Mouse (Mus musculus) hindbrain, embryonic 13.5 days (tissue): ENCODE data around the gene Slc44a1. TPM values are rescaled to one million over a fixed set of nuclear protein-coding genes. Genes with fewer than 3 reads are reported as not detected.

ENCODE experiments used
- ATAC-seq: fragments of 200-750 bp; cut with Nextera tagmentation; 2 replicates; pipeline ENCODE4 v1.8.0; 2017; ENCODE audit warnings: moderate TSS enrichment; ENCODE audit not compliant: low FRiP score
- H3K27ac ChIP-seq: fragments of 300-500 bp; sonication (generic); 2 replicates; pipeline ENCODE4 v1.5.1; 2015; ENCODE audit warnings: inconsistent platforms, mild to moderate bottlenecking, moderate library complexity
- H3K27me3 ChIP-seq: fragments of 300-500 bp; sonication (generic); 2 replicates; pipeline ENCODE4 v1.6.1; 2015; ENCODE audit warnings: mild to moderate bottlenecking, inconsistent platforms
- H3K36me3 ChIP-seq: fragments of 300-500 bp; sonication (generic); 2 replicates; pipeline ENCODE4 v1.6.1; 2015; ENCODE audit warnings: mild to moderate bottlenecking, inconsistent platforms
- H3K4me1 ChIP-seq: fragments of 300-500 bp; sonication (generic); replicated peaks from 2 replicates; pipeline ENCODE4 v1.6.1; 2015; ENCODE audit warnings: inconsistent platforms
- H3K4me2 ChIP-seq: fragments of 300-500 bp; sonication (generic); 2 replicates; pipeline ENCODE4 v1.6.1; 2015; ENCODE audit warnings: inconsistent platforms, mild to moderate bottlenecking, moderate library complexity
- H3K4me3 ChIP-seq: fragments of 300-500 bp; sonication (generic); 2 replicates; pipeline ENCODE4 v1.5.1; 2015; ENCODE audit warnings: mild to moderate bottlenecking, inconsistent platforms
- H3K9ac ChIP-seq: fragments of 300-500 bp; sonication (generic); 2 replicates; pipeline ENCODE4 v1.6.1; 2015; ENCODE audit warnings: mild to moderate bottlenecking, inconsistent platforms
- H3K9me3 ChIP-seq: fragments of 300-500 bp; sonication (generic); 2 replicates; pipeline ENCODE4 v1.6.1; 2016; ENCODE audit warnings: inconsistent platforms
- WGBS: fragments of 180-500 bp; shearing (Covaris S2); methylation state at CpG from one replicate; pipeline ENCODE4 v1.1.7; 2015; 5-methylcytosine and 5-hydroxymethylcytosine counted together
- polyA plus RNA-seq: library from polyadenylated mRNA; unstranded; fragments of >200 nt; fragmentation: Nextera tagmentation; extraction: Ambion mirVana; gene quantifications from 2 replicates; pipeline ENCODE4 v1.2.1, GENCODE M21; 2015

Gene Slc44a1
- polyA plus RNA-seq, 1 experiment from 2014 or later = 9.8 TPM

- no peaks in the 10 kb centered on the region for H3K9me3 ChIP-seq
- no peak overlapping the region for H3K4me2 ChIP-seq
- no peak overlapping the region for H3K27ac ChIP-seq
- H3K4me1 ChIP-seq = peaks cover 61% of the 10 kb centered on the region
- peaks cover 8% of the 10 kb centered on the region; the same call in 1 of the 2 replicates for H3K36me3 ChIP-seq
- ATAC-seq = no peak
- no peak overlapping the region for H3K4me3 ChIP-seq
- no peak overlapping the region for H3K9ac ChIP-seq
- no peaks in the 10 kb centered on the region for H3K27me3 ChIP-seq
- 62% methylated on average over 3 of the region's 3 CpGs for WGBS
Measured at GRCm38 (mm10) chr4:53635336-53635735, 195.1 kb downstream of the Slc44a1 start.

- no peak overlapping the region for H3K4me3 ChIP-seq
- H3K9ac ChIP-seq = no peak overlapping the region
- no peak overlapping the region for H3K4me2 ChIP-seq
- peak; percentile 63 for ATAC-seq
- no peaks in the 10 kb centered on the region for H3K27me3 ChIP-seq
- H3K27ac ChIP-seq = 0 out of 2 replicates have a peak overlapping the region, but pooled peaks have one; percentile 25
- H3K9me3 ChIP-seq = no peaks in the 10 kb centered on the region
- H3K4me1 ChIP-seq = peaks cover 56% of the 10 kb centered on the region
- H3K36me3 ChIP-seq = peaks cover 16% of the 10 kb centered on the region
- WGBS = 52% methylated on average over 7 of the region's 7 CpGs
Measured at GRCm38 (mm10) chr4:53637269-53637909, 197.2 kb downstream of the Slc44a1 start.

GRCm38 (mm10) chr4:53638549-53639123, 198.4 kb downstream of the Slc44a1 start:
- H3K9me3 ChIP-seq = no peaks in the 10 kb centered on the region
- WGBS = 77% methylated on average over 7 of the region's 7 CpGs
- no peak for ATAC-seq

GRCm38 (mm10) chr4:53658029-53658428, 217.8 kb downstream of the Slc44a1 start:
- Histone ChIP-seq H3K9ac (no peak overlapping the region), H3K9me3 (no peaks in the 10 kb centered on the region), H3K27me3 (no peaks in the 10 kb centered on the region), H3K27ac (no peak overlapping the region), H3K4me3 (no peak overlapping the region), H3K4me2 (no peak overlapping the region), H3K4me1 (no peaks in the 10 kb centered on the region), H3K36me3 (peaks cover 49% of the 10 kb centered on the region)
- ATAC-seq = no peak
- WGBS = 71% methylated on average over 3 of the region's 3 CpGs

More at GRCm38 (mm10) chr4:53638549-53639123, 198.4 kb downstream of the Slc44a1 start:
- Histone ChIP-seq H3K36me3 (peaks cover 16% of the 10 kb centered on the region), H3K4me2 (no peak overlapping the region), H3K27me3 (no peaks in the 10 kb centered on the region), H3K9ac (no peak overlapping the region), H3K4me1 (peaks cover 44% of the 10 kb centered on the region), H3K4me3 (no peak overlapping the region), H3K27ac (no peak overlapping the region)

GRCm38 (mm10) chr4:53660711-53661110, 220.5 kb downstream of the Slc44a1 start:
- Histone ChIP-seq H3K4me2 (no peak overlapping the region), H3K4me1 (no peaks in the 10 kb centered on the region), H3K9ac (no peak overlapping the region), H3K4me3 (no peak overlapping the region), H3K27me3 (no peaks in the 10 kb centered on the region), H3K9me3 (no peaks in the 10 kb centered on the region), H3K27ac (no peak overlapping the region), H3K36me3 (peaks cover 47% of the 10 kb centered on the region)
- ATAC-seq = no peak

Other genes starting within 250 kb of the Slc44a1 start
- gene Fsd1l, start 191.1 kb downstream of the Slc44a1 start, polyA plus RNA-seq = 38.1 and 42.0 TPM in 2 replicates